Mouse (Mus musculus) myocyte (in vitro differentiated cells): ENCODE data around the gene Lrrc34.

Experiments
- POLR2A ChIP-seq: IDR thresholded peaks from one replicate; pipeline ENCODE4 v1.6.1; 2011; ENCODE audit warnings: low read depth, mild to moderate bottlenecking, control low read depth, moderate library complexity; ENCODE audit not compliant: insufficient read length
- USF1 ChIP-seq: IDR thresholded peaks from one replicate; pipeline ENCODE4 v1.6.1; 2011; ENCODE audit warnings: low read depth, mild to moderate bottlenecking, control low read depth, moderate library complexity

GRCm38 (mm10) chr3:30644207-30644606 is 3.5 kb downstream of the Lrrc34 start, which contains the start of gene Lrriq4:
- TF ChIP-seq POLR2A (no peak), USF1 (no peak)
